Mouse (Mus musculus) MEL (cell line): ENCODE results near the gene Rcan1.

Experiments used
- BHLHE40 ChIP-seq: IDR thresholded peaks from 2 replicates; pipeline ENCODE4 v1.6.1; 2012; ENCODE audit warnings: low read depth, mild to moderate bottlenecking, inconsistent platforms, low read length, improper control_type of control experiment, borderline replicate concordance
- CHD2 ChIP-seq: IDR thresholded peaks from 2 replicates; pipeline ENCODE4 v1.6.1; 2011; ENCODE audit warnings: low read length, improper control_type of control experiment
- CTCF ChIP-seq, 3 experiments: IDR thresholded peaks in 2 of 3; conservative IDR thresholded peaks in 1 of 3; 2 replicates each; pipeline ENCODE4 v1.5.1; 2011 to 2012; ENCODE audit warnings: low read length in 3 of 3, low read depth in 2 of 3, mild to moderate bottlenecking in 2 of 3, improper control_type of control experiment in 1 of 3, inconsistent platforms in 1 of 3, mixed read lengths in 1 of 3, moderate library complexity in 1 of 3; ENCODE audit not compliant: control insufficient read depth in 1 of 3, insufficient read depth in 1 of 3, poor library complexity in 1 of 3, severe bottlenecking in 1 of 3
- E2F4 ChIP-seq: IDR thresholded peaks from 2 replicates; pipeline ENCODE4 v1.6.1; 2011; ENCODE audit warnings: low read depth, low read length, improper control_type of control experiment, borderline replicate concordance
- MAX ChIP-seq: IDR thresholded peaks from 2 replicates; pipeline ENCODE4 v1.6.1; 2011; ENCODE audit warnings: low read length, improper control_type of control experiment
- MEF2A ChIP-seq: IDR thresholded peaks from 2 replicates; pipeline ENCODE4 v1.6.1; 2014; ENCODE audit warnings: low read depth, mild to moderate bottlenecking, inconsistent platforms, low read length, improper control_type of control experiment; ENCODE audit not compliant: poor library complexity, insufficient replicate concordance, severe bottlenecking; ENCODE audit errors: extremely low read depth
- MYC ChIP-seq: IDR thresholded peaks from 2 replicates; pipeline ENCODE4 v1.6.1; 2011; ENCODE audit warnings: low read depth, mild to moderate bottlenecking, low read length, improper control_type of control experiment, moderate library complexity
- POLR2A ChIP-seq, 2 experiments: IDR thresholded peaks; 2 replicates each; pipeline ENCODE4 v1.6.1; 2011 to 2012; ENCODE audit warnings: low read length in 2 of 2, mild to moderate bottlenecking in 2 of 2, control low read depth in 1 of 2, improper control_type of control experiment in 1 of 2, low read depth in 1 of 2, moderate library complexity in 1 of 2; ENCODE audit not compliant: control insufficient read depth in 1 of 2, insufficient read depth in 1 of 2, poor library complexity in 1 of 2

GRCm38 (mm10) chr16:92401206-92401605, 69.5 kb downstream of the Rcan1 start:
- TF ChIP-seq MYC (no peak), MEF2A (no peak), POLR2A (IDR thresholded peaks at IDR 0.05; ENCODE audit: control insufficient read depth in 1 of 2, insufficient read depth in 1 of 2, low read depth in 1 of 2, low read length in 2 of 2, poor library complexity in 1 of 2) (no peak), MAX (no peak), CHD2 (no peak), E2F4 (no peak), CTCF (IDR thresholded peaks at IDR 0.05 in 2 of 3, conservative IDR thresholded peaks at IDR 0.05 in 1 of 3; ENCODE audit: control insufficient read depth in 1 of 3, insufficient read depth in 1 of 3, low read depth in 2 of 3, low read length in 3 of 3, poor library complexity in 1 of 3, severe bottlenecking in 1 of 3) (no peak), BHLHE40 (no peak)
